In the genomic region with DNA sequence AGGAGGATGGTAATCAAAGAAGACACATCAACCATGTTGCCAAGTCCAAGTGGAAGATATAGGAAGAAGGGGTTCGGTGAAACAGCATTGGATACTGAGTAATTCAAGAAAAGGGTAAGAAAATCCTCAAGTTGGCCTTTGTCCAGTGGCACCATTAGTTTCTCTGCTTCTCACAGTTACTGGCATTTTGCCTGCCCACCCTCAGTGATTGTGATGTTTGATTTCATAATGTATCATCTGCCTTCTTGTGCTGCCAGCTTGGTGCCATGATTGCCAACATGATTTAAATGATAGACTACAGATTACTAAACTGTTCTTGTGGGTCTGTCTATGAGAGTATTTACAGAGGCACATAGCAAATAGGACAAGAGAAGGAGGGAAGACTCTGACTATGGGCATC, we compare ENCODE assay signal across 19 mouse cellular contexts.
DNase-seq lines count a peak whose midpoint lies in the region; ATAC-seq lines count a peak whose summit lies in the region.
"Had no signal": no experiment of that assay in that cellular context is flagged by ENCODE, and none has a peak within 500 bp of the region (broad histone marks: within the 10 kb centered on the region; RNA-seq: fewer than 3 reads in every experiment).

No protein-coding gene starts in this region.

- peak; percentile 41 for DNase-seq in forebrain, embryonic 14.5 days (ENCODE audit: low spot score)
- DNase-seq in MN1 (ENCODE audit: low spot score): peak; percentile 22
- DNase-seq in brain, adult 2 months (ENCODE audit: low read depth, low spot score): peak; percentile 27
- peak; percentile 79 for DNase-seq in layer of hippocampus, adult 9-11 months
- DNase-seq: adrenal gland, adult 8-10 months; cerebellum, adult 18-20 months; kidney, adult 11 months; lung, adult 18-20 months; lung, postnatal 36 days; thymus, adult 2 months had no signal

- no peak for ATAC-seq in forebrain, embryonic 14.5 days
- ATAC-seq in forebrain, embryonic 12.5 days (ENCODE audit: low FRiP score): no peak
- ATAC-seq in heart, embryonic 12.5 days (ENCODE audit: insufficient number of reproducible peaks, low FRiP score): no peak
- ATAC-seq in kidney, embryonic 14.5 days (ENCODE audit: low FRiP score, low TSS enrichment): no peak
- ATAC-seq: midbrain, embryonic 16.5 days had no signal

- no peak overlapping the region for H3K27ac ChIP-seq in forebrain, embryonic 14.5 days (ENCODE audit: low read depth, low read length)
- no peak overlapping the region for H3K27ac ChIP-seq in forebrain, embryonic 12.5 days
- no peak overlapping the region for H3K27ac ChIP-seq in heart, embryonic 12.5 days (ENCODE audit: poor library complexity, severe bottlenecking)
- H3K27ac ChIP-seq in kidney, embryonic 14.5 days (ENCODE audit: low read depth, low read length): no peak overlapping the region
- H3K27ac ChIP-seq: embryonic facial prominence, embryonic 13.5 days; heart, embryonic 15.5 days; kidney, postnatal 0 days; left cerebral cortex, adult 2 months had no signal

- H3K9ac ChIP-seq in forebrain, embryonic 14.5 days (ENCODE audit: low read length): no peak overlapping the region
- no peak overlapping the region for H3K9ac ChIP-seq in forebrain, embryonic 12.5 days
- no peak overlapping the region for H3K9ac ChIP-seq in heart, embryonic 12.5 days
- no peak overlapping the region for H3K9ac ChIP-seq in kidney, embryonic 14.5 days (ENCODE audit: low read depth, low read length)
- H3K9ac ChIP-seq: embryonic facial prominence, embryonic 13.5 days; heart, embryonic 15.5 days had no signal

- H3K27me3 ChIP-seq in forebrain, embryonic 14.5 days (replicated peaks; ENCODE audit: control insufficient read depth, insufficient read depth, low read length): no peaks in the 10 kb centered on the region
- no peaks in the 10 kb centered on the region for H3K27me3 ChIP-seq in forebrain, embryonic 12.5 days
- H3K27me3 ChIP-seq in heart, embryonic 12.5 days (replicated peaks): no peaks in the 10 kb centered on the region
- H3K27me3 ChIP-seq in kidney, embryonic 14.5 days (ENCODE audit: control insufficient read depth, insufficient read depth, low read length): no peaks in the 10 kb centered on the region
- H3K27me3 ChIP-seq: embryonic facial prominence, embryonic 13.5 days; heart, embryonic 15.5 days had no signal

- WGBS in forebrain, embryonic 14.5 days: 73% methylated on average over 1 of the region's 1 CpGs
- 88% methylated on average over 1 of the region's 1 CpGs for WGBS in forebrain, embryonic 12.5 days
- 82% methylated on average over 1 of the region's 1 CpGs for WGBS in heart, embryonic 12.5 days
- WGBS in kidney, embryonic 14.5 days: 96% methylated on average over 1 of the region's 1 CpGs

- H3K36me3 ChIP-seq in forebrain, embryonic 14.5 days (ENCODE audit: control insufficient read depth, insufficient read depth, low read length): no peaks in the 10 kb centered on the region
- no peaks in the 10 kb centered on the region for H3K36me3 ChIP-seq in forebrain, embryonic 12.5 days (replicated peaks)
- H3K36me3 ChIP-seq in heart, embryonic 12.5 days: no peaks in the 10 kb centered on the region
- no peaks in the 10 kb centered on the region for H3K36me3 ChIP-seq in kidney, embryonic 14.5 days (ENCODE audit: control insufficient read depth, insufficient read depth, low read length)
- H3K36me3 ChIP-seq: embryonic facial prominence, embryonic 13.5 days; heart, embryonic 15.5 days had no signal

- no peaks in the 10 kb centered on the region for H3K4me1 ChIP-seq in forebrain, embryonic 14.5 days (ENCODE audit: control insufficient read depth, insufficient read depth, low read length)
- no peaks in the 10 kb centered on the region for H3K4me1 ChIP-seq in forebrain, embryonic 12.5 days
- H3K4me1 ChIP-seq in heart, embryonic 12.5 days (replicated peaks): no peaks in the 10 kb centered on the region
- H3K4me1 ChIP-seq in kidney, embryonic 14.5 days (ENCODE audit: control insufficient read depth, insufficient read depth, low read length): no peaks in the 10 kb centered on the region
- H3K4me1 ChIP-seq: embryonic facial prominence, embryonic 13.5 days; heart, embryonic 15.5 days had no signal

- H3K9me3 ChIP-seq in forebrain, embryonic 14.5 days (replicated peaks; ENCODE audit: control insufficient read depth, low read length): no peaks in the 10 kb centered on the region
- H3K9me3 ChIP-seq in forebrain, embryonic 12.5 days: no peaks in the 10 kb centered on the region
- H3K9me3 ChIP-seq in heart, embryonic 12.5 days (replicated peaks): 0 out of 2 replicates have a peak, but pooled peaks cover 2% of the 10 kb centered on the region
- H3K9me3 ChIP-seq in kidney, embryonic 14.5 days (ENCODE audit: control insufficient read depth, low read length): no peaks in the 10 kb centered on the region
- H3K9me3 ChIP-seq: embryonic facial prominence, embryonic 13.5 days; heart, embryonic 15.5 days had no signal

- no peak overlapping the region for H3K4me3 ChIP-seq in forebrain, embryonic 14.5 days (ENCODE audit: low read depth, low read length)
- H3K4me3 ChIP-seq in forebrain, embryonic 12.5 days (replicated peaks): no peak overlapping the region
- no peak overlapping the region for H3K4me3 ChIP-seq in heart, embryonic 12.5 days
- no peak overlapping the region for H3K4me3 ChIP-seq in kidney, embryonic 14.5 days (ENCODE audit: low read length)
- H3K4me3 ChIP-seq: embryonic facial prominence, embryonic 13.5 days; heart, embryonic 15.5 days; left cerebral cortex, adult 2 months had no signal

- no peak overlapping the region for H3K4me2 ChIP-seq in forebrain, embryonic 14.5 days (ENCODE audit: low read length)
- no peak overlapping the region for H3K4me2 ChIP-seq in forebrain, embryonic 12.5 days
- no peak overlapping the region for H3K4me2 ChIP-seq in heart, embryonic 12.5 days
- H3K4me2 ChIP-seq in kidney, embryonic 14.5 days (replicated peaks; ENCODE audit: low read depth, low read length): no peak overlapping the region
- H3K4me2 ChIP-seq: embryonic facial prominence, embryonic 13.5 days; heart, embryonic 15.5 days; liver, embryonic 11.5 days had no signal

Comparison
In these comparisons a context has a peak if more than half of its experiments do, and no peak if none do; other contexts are left out.
1. DNase-seq: peak in every context shown above with its lines; median percentile 79 in layer of hippocampus, adult 9-11 months; 41 in forebrain, embryonic 14.5 days; 27 in brain, adult 2 months; 22 in MN1.